Mouse (Mus musculus): ENCODE data around the gene Ube2t.

Gene Ube2t

DNA sequence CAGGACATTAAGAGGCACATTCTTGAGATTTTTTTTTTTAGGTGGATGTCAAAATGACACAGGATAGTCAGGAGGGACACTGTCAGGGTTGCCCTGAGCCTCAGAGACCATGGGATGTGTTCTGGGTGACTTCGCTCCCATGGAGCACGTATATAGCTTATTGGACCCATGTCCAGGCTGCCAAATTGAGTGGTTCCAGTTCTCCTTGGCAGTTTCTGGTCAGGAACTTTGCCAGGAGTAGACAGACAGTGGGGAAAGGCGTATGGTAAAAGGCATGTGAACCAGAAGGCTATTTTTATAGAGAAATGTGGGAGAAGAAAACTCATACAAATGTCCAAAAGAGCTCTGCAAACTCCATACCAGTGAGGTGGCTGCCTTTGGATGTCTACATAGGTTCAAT lies 47.5 kb downstream of the Ube2t start:
- no peaks in the 10 kb centered on the region for H3K36me3 ChIP-seq (ENCODE audit: control insufficient read depth, insufficient read depth, low read length, poor library complexity, severe bottlenecking)
- DNase-seq (ENCODE audit: low read depth, low spot score): no peak

DNA sequence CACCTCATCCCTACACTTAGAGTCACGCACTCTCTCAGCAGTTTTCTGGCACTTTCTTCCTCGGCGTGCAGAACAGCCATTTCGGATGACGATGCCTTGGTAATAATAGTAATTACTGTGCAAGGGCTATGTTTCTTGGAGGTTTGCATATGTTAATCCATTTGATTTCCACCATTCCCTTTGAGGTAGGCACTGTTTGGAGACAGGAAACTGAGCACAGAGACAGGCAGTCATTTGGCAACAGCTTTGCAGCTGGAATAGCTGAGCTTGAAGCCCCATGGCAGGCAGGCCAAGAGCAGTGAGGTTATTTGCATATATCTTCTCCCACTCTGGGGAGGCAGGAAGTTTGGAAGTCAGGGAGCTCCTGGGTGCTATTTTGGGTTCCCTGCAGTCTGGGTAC lies 49.5 kb downstream of the Ube2t start:
- H3K36me3 ChIP-seq (ENCODE audit: control insufficient read depth, insufficient read depth, low read length, poor library complexity, severe bottlenecking): no peaks in the 10 kb centered on the region
- DNase-seq (ENCODE audit: low read depth, low spot score): no peak
- no peaks in the 10 kb centered on the region for H3K27me3 ChIP-seq (ENCODE audit: control insufficient read depth, insufficient read depth, low read length, poor library complexity, severe bottlenecking)

More for the DNA sequence above, 47.5 kb downstream of the Ube2t start:
- no peaks in the 10 kb centered on the region for H3K27me3 ChIP-seq (ENCODE audit: control insufficient read depth, insufficient read depth, low read length, poor library complexity, severe bottlenecking)

DNA sequence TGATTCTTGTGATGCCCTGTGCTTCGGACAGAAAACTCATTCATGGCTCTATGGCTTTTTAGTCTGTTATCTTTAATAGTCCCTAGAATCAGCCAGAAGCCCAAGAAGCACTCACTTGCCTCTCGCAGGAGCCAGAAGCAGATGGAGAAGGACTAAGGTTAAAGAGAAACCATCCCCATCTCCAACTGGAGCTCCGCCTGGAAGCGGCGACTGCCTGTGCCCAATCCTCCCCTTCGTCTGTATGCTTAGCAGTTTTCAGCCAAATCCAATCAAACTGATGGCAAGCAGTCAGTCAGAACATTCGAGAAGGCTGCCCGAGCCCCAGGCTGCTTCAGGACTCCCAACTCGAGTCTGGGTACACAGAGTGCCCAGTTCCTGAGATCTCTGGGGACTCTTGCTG lies 50.1 kb downstream of the Ube2t start:
- Histone ChIP-seq H3K36me3 (ENCODE audit: control insufficient read depth, insufficient read depth, low read length, poor library complexity, severe bottlenecking) (no peaks in the 10 kb centered on the region), H3K27me3 (ENCODE audit: control insufficient read depth, insufficient read depth, low read length, poor library complexity, severe bottlenecking) (no peaks in the 10 kb centered on the region)
- no peak for DNase-seq (ENCODE audit: low read depth, low spot score)

DNA sequence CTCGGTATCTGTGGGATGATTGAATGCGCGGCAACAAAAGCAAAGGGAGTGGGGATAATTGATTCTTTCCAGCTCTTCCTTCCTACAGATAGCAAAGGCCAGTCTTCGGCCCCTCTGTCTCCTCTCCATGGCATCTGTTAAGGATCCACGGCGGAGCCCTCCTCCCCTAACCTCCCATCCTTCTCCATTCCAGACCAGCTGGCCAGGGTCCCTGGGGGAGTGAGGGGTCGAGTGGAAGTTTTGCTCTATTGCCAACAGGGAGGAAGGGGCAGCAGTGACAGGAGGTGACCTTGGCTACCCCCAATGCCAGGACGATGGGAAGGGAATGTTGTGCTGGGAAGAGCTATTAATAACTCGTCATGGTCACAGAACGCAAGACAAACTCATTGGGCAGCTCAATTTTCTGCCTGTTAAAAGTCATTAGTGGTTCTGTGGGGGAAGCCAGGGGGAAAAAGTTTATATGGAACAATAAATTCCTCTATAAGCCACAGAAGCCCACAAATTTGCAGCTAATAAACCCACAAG lies 52.6 kb downstream of the Ube2t start:
- DNase-seq (ENCODE audit: low read depth, low spot score): no peak
- no peaks in the 10 kb centered on the region for H3K36me3 ChIP-seq (ENCODE audit: control insufficient read depth, insufficient read depth, low read length, poor library complexity, severe bottlenecking)
- no peaks in the 10 kb centered on the region for H3K27me3 ChIP-seq (ENCODE audit: control insufficient read depth, insufficient read depth, low read length, poor library complexity, severe bottlenecking)

DNA sequence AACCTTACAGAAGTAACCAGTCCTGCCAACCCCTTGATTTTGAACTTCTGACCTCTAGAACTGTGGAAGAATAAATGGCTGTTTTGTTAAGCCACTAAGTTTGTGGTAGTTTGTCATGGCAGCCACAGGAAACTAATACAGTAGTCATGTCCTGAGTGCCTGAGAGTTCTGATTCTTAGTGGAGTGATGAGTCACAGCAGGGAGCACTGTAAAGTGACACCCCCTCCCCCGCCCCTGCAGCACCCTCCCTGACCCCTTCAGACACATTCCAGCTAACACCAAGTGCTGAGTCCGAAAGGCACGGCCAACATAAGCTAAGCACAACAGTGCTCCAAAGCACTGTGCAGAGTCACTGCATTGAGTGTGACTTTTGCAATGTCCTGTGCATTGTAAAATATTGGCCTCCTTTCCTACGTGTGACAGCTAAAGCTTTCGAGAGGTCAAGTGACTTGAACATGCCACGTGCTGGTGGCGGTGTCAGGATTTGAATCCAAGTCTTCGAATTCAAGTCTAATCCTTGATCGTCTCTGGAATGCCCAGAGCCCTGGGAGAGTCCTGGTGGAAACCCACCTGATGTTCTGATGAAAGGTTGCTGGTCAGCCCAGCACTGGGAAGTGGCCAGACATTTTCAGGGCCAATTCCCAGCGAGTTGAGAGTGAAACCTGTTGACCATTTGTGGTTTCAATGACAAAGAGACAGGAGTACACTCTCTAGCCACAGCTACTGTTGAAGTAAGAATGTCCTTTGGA lies 54.7 kb downstream of the Ube2t start:
- H3K36me3 ChIP-seq (ENCODE audit: control insufficient read depth, insufficient read depth, low read length, poor library complexity, severe bottlenecking): no peaks in the 10 kb centered on the region
- H3K27me3 ChIP-seq (ENCODE audit: control insufficient read depth, insufficient read depth, low read length, poor library complexity, severe bottlenecking): no peaks in the 10 kb centered on the region
- no peak for DNase-seq (ENCODE audit: low read depth, low spot score)

DNA sequence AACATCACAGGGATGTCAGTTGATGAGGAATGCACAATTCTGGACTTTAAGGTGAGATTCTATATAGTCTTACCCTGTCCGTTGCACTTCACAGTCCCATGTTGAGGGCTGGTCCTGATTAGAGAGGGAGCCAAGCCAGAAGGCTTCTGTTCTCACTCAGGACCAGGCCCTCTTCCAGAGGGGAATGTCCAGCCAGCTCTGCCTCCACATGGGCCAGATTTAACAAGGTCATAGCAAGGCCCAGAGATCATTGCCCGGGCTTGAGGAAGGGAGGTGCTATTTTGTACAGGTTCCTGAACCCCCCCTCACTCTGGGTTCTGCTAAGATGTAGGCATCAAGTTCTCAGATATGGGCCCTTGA lies 55.3 kb downstream of the Ube2t start:
- H3K27me3 ChIP-seq (ENCODE audit: control insufficient read depth, insufficient read depth, low read length, poor library complexity, severe bottlenecking): no peaks in the 10 kb centered on the region
- no peak for DNase-seq (ENCODE audit: low read depth, low spot score)
- H3K36me3 ChIP-seq (ENCODE audit: control insufficient read depth, insufficient read depth, low read length, poor library complexity, severe bottlenecking): no peaks in the 10 kb centered on the region

DNA sequence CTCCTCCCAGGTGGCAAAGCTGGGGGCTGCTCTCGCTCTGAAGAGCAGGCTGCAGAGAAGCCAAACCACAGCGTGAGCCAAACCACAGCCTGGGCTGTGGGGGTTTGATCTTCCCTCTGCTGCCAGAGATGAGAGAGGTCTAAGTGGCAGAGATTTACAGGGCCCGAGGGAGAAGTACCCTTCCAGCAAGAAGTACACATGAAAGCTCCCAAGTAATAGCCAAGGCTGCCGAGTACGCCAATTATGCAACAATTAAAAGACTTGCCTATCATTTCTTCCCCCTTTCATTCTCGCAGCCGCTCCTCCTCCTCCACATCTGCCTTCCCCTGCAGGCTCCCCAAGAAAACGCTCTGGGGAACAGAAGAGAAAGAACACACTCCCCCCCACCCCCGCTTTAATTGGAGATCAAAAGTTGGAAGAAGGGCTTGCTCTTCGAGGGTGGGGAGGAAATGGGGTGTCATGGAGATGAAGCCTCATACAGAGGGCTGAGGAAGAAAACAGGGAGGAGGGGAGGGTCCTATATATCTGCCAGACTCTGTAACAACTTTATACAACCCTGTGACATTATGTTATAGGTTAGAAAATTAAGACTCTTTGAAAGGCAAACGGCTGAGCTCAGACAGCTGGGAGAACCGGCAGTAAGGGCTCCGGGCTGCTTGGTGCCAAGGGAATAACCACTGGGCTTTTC lies 56.9 kb downstream of the Ube2t start:
- H3K36me3 ChIP-seq (ENCODE audit: control insufficient read depth, insufficient read depth, low read length, poor library complexity, severe bottlenecking): no peaks in the 10 kb centered on the region
- DNase-seq (ENCODE audit: low read depth, low spot score): peak; percentile 8
- no peaks in the 10 kb centered on the region for H3K27me3 ChIP-seq (ENCODE audit: control insufficient read depth, insufficient read depth, low read length, poor library complexity, severe bottlenecking)

DNA sequence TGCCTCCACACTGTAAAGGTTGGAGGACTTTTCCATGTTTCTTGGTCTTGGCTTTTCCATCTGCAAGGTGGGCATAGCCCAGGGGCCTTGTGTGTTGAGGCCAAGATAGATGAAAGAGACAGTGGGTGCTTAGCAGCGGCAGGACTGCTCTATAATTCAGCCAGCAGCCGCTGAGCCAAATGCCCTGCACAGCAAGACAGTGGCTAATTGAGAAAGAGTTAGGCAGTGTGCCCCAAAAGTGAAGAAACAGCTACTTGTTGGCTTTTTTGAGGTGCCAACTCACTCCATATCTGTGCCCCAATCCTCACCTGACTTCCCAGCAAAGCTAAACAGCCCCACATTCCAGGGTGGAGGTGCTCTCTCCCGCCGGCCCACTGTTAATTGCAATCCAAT lies 57.4 kb downstream of the Ube2t start:
- Histone ChIP-seq H3K27me3 (ENCODE audit: control insufficient read depth, insufficient read depth, low read length, poor library complexity, severe bottlenecking) (no peaks in the 10 kb centered on the region), H3K36me3 (ENCODE audit: control insufficient read depth, insufficient read depth, low read length, poor library complexity, severe bottlenecking) (no peaks in the 10 kb centered on the region)
- DNase-seq (ENCODE audit: low read depth, low spot score): no peak

DNA sequence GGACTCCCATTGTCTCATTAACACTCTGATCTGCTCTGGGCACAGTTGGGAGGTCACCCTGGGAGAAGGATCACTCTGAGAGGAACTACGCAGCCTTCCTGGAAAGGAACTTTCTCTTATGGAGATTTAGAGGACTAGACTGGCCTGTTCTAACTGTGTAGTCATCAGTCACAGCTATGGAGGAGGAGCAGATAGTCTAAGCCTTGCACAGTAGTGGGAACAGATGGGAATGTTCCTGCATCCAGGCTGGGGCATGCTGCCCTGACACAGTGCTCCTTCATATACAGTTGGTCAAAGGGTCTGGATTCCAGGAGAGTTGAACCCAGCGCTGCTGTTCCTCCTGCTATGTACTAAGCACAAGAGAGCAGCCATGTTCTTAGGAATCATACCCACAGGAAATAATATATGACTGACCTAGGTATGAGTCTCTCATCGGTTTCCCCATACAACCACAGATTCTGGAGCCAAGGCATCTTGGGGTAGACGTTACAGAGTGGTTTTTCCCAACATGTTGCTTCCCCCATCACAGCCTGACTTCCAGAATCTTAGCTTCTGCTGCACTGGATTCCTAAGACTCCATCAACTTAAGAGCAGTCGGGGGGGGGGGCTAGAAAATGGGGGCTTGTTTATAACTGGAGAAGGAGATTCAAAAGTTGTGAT lies 58.0 kb downstream of the Ube2t start:
- no peak for DNase-seq (ENCODE audit: low read depth, low spot score)
- Histone ChIP-seq H3K27me3 (ENCODE audit: control insufficient read depth, insufficient read depth, low read length, poor library complexity, severe bottlenecking) (no peaks in the 10 kb centered on the region), H3K36me3 (ENCODE audit: control insufficient read depth, insufficient read depth, low read length, poor library complexity, severe bottlenecking) (no peaks in the 10 kb centered on the region)

DNA sequence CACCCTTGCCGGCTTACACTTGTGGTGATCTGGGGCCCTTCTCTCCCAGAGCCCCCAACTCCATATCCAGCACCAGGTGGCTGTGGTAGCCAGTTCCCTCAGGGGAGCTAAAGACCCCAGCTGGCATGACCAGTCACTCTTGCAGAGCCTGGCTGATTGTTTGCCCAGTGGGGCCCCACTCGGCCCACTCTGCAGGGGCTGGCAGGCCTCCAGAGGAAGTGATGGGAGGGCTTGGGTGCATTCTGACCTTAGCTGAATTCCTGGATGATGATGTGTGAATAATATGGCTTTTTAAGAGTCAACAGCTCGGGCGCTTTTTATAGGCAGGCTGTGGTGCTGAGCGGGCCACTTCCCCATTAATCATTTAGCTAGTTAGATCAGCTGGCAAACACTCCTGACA lies 58.6 kb downstream of the Ube2t start:
- no peaks in the 10 kb centered on the region for H3K36me3 ChIP-seq (ENCODE audit: control insufficient read depth, insufficient read depth, low read length, poor library complexity, severe bottlenecking)
- DNase-seq (ENCODE audit: low read depth, low spot score): no peak
- no peaks in the 10 kb centered on the region for H3K27me3 ChIP-seq (ENCODE audit: control insufficient read depth, insufficient read depth, low read length, poor library complexity, severe bottlenecking)

DNA sequence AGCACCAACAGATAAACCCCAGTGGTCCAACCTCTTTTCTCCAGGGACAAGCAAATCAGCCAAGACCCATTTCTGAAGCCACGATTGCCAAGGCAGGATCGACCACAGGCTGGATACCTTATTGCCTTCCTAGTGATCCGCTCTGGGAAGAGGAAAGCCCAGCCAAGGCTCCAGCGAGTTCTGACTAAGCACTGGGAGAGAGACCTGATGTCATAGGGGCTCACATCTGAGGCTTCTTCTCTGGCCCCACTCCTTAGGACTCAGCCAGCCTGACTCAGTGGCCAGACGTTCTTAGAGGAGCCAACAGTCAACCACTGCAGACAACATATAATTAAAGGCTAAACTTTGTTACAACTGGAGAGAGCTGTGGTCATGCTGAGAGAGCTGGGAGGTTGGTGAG lies 59.6 kb downstream of the Ube2t start:
- no peak for DNase-seq (ENCODE audit: low read depth, low spot score)
- H3K27me3 ChIP-seq (ENCODE audit: control insufficient read depth, insufficient read depth, low read length, poor library complexity, severe bottlenecking): no peaks in the 10 kb centered on the region
- no peaks in the 10 kb centered on the region for H3K36me3 ChIP-seq (ENCODE audit: control insufficient read depth, insufficient read depth, low read length, poor library complexity, severe bottlenecking)

DNA sequence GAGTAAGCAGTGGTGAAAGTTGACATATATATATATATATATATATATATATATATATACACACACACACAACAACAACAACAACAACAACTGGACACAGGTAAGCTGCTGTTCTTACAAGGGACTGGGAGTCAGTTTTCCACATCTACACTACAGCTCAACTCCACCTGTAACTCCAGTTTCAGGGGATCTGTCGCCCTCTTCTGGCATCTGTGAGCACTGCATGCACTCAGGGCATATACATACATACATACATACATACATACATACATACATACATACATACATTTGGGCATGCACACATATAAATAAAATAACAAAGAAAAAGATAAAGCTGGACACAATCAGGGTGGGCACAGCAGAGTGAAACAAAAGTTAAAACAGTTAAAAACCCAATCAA lies 61.2 kb downstream of the Ube2t start:
- peak; percentile 23 for DNase-seq (ENCODE audit: low read depth, low spot score)
- no peaks in the 10 kb centered on the region for H3K27me3 ChIP-seq (ENCODE audit: control insufficient read depth, insufficient read depth, low read length, poor library complexity, severe bottlenecking)
- H3K36me3 ChIP-seq (ENCODE audit: control insufficient read depth, insufficient read depth, low read length, poor library complexity, severe bottlenecking): no peaks in the 10 kb centered on the region
